Mouse (Mus musculus): ENCODE measurements around the gene Mllt6.

- no peak for TF ChIP-seq CTCF (IDR thresholded peaks at IDR 0.05; ENCODE audit: insufficient read depth, low read length)
- TF ChIP-seq POLR2A (IDR thresholded peaks at IDR 0.05; ENCODE audit: borderline replicate concordance, extremely low read depth, low read depth, low read length), result no peak
Observed at GRCm38 (mm10) chr11:97716021-97716420, 52.8 kb downstream of the Mllt6 start.
